Mouse (Mus musculus) olfactory bulb, adult 2 months (tissue): ENCODE measurements around the gene Lrba.

ENCODE experiments used
- CTCF ChIP-seq: fragments of 200-500 bp; IDR thresholded peaks from 2 replicates; pipeline ENCODE4 v1.5.1; 2012; ENCODE audit warnings: low read depth, mild to moderate bottlenecking, low read length, moderate library complexity; ENCODE audit not compliant: insufficient read depth
- POLR2A ChIP-seq: fragments of 200-500 bp; IDR thresholded peaks from 2 replicates; pipeline ENCODE4 v1.6.1; 2012; ENCODE audit warnings: mild to moderate bottlenecking, low read depth, low read length, moderate library complexity; ENCODE audit not compliant: insufficient read depth

- TF ChIP-seq CTCF, result no peak
- TF ChIP-seq POLR2A, result no peak
These were observed 569.3 kb downstream of the Lrba start for GRCm38 (mm10) chr3:86793720-86794191.
